Mouse (Mus musculus) bone marrow macrophage, adult 2 months (primary cell): ENCODE results near the gene Pde11a.
"Not testable (repeated sequence)": the region's sequence is repeated elsewhere in the genome, so short reads cannot be mapped to it uniquely, and the experiment has no call there.

ENCODE experiments used
- CTCF ChIP-seq: IDR thresholded peaks from 2 replicates; pipeline ENCODE4 v1.5.1; 2012; ENCODE audit warnings: low read depth, mild to moderate bottlenecking, low read length, moderate library complexity
- POLR2A ChIP-seq: IDR thresholded peaks from 2 replicates; pipeline ENCODE4 v1.6.1; 2012; ENCODE audit warnings: mild to moderate bottlenecking, low read depth, low read length, borderline replicate concordance

- not testable (repeated sequence) for TF ChIP-seq POLR2A, CTCF
Measured at GRCm38 (mm10) chr2:75980933-75981439, 357.6 kb downstream of the Pde11a start.
